Mouse (Mus musculus): ENCODE measurements around the gene Ogfod2.

DNA sequence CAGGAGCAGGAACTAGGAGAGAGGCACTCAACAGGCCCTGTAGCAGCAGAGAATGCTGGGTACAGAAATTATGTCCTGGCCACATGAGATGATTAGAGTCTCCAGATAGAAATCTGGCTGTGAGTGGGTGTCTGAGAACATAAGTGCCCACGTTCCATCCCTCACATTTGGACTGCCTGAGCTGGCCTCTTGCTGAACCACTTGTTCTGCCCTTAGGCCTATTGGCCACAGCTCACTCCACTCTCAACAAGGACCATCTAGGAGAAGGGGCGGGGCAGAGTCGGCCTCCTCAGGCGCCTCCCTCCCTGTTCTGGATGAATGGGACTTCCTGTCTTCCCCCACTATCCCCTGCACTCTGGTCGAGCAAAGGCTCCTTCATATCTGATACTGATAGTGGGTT, 36.9 kb downstream of the Ogfod2 start:
- TF ChIP-seq GATA1 (IDR thresholded peaks at IDR 0.05; ENCODE audit: low read length) (no peak), TAL1 (IDR thresholded peaks at IDR 0.05; ENCODE audit: low read length) (no peak)
